Mouse (Mus musculus) embryonic facial prominence, embryonic 12.5 days (tissue): Measurements from ENCODE around the gene Pgm2l1. TPM values are rescaled to one million over a fixed set of nuclear protein-coding genes. Genes with fewer than 3 reads are reported as not detected.

ENCODE experiments used
- ATAC-seq: fragments of 200-750 bp; cut with Nextera tagmentation; 2 replicates; pipeline ENCODE4 v1.8.0; 2017; ENCODE audit not compliant: insufficient number of reproducible peaks, insufficient read depth, low FRiP score, low TSS enrichment
- H3K27ac ChIP-seq: fragments of 300-500 bp; sonication (generic); 2 replicates; pipeline ENCODE4 v1.5.1; 2016; ENCODE audit warnings: mild to moderate bottlenecking
- H3K27me3 ChIP-seq: fragments of 300-500 bp; sonication (generic); 2 replicates; pipeline ENCODE4 v1.6.1; 2016; ENCODE audit warnings: mild to moderate bottlenecking, moderate library complexity
- H3K36me3 ChIP-seq: fragments of 300-500 bp; sonication (generic); 2 replicates; pipeline ENCODE4 v1.6.1; 2016; ENCODE audit warnings: mild to moderate bottlenecking
- H3K4me1 ChIP-seq: fragments of 300-500 bp; sonication (generic); 2 replicates; pipeline ENCODE4 v1.6.1; 2016
- H3K4me2 ChIP-seq: fragments of 300-500 bp; sonication (generic); replicated peaks from 2 replicates; pipeline ENCODE4 v1.6.1; 2016; ENCODE audit warnings: mild to moderate bottlenecking, moderate library complexity
- H3K4me3 ChIP-seq: fragments of 300-500 bp; sonication (generic); 2 replicates; pipeline ENCODE4 v1.5.1; 2016; ENCODE audit warnings: mild to moderate bottlenecking
- H3K9ac ChIP-seq: fragments of 300-500 bp; sonication (generic); 2 replicates; pipeline ENCODE4 v1.6.1; 2016; ENCODE audit warnings: mild to moderate bottlenecking, moderate library complexity
- H3K9me3 ChIP-seq: fragments of 300-500 bp; sonication (generic); 2 replicates; pipeline ENCODE4 v1.6.1; 2016; ENCODE audit warnings: mild to moderate bottlenecking, moderate library complexity
- WGBS: fragments of 180-500 bp; shearing (Covaris S2); methylation state at CpG from one replicate; pipeline ENCODE4 v1.1.7; 2016; 5-methylcytosine and 5-hydroxymethylcytosine counted together
- polyA plus RNA-seq: library from polyadenylated mRNA; unstranded; fragments of >200 nt; fragmentation: Nextera tagmentation; extraction: Ambion mirVana; gene quantifications from 2 replicates; pipeline ENCODE4 v1.2.1, GENCODE M21; 2016

The Pgm2l1 gene
- polyA plus RNA-seq, 1 experiment from 2014 or later, result 6.8 TPM

GRCm38 (mm10) chr7:100272369-100272768 lies 45.2 kb downstream of the Pgm2l1 start:
- ATAC-seq, result no peak
- no peaks in the 10 kb centered on the region for H3K4me1 ChIP-seq
- WGBS, result 94% methylated on average over 8 of the region's 8 CpGs

GRCm38 (mm10) chr7:100274507-100274906 lies 47.3 kb downstream of the Pgm2l1 start:
- Histone ChIP-seq H3K36me3 (peaks cover 5% of the 10 kb centered on the region; the same call in 1 of the 2 replicates), H3K4me1 (no peaks in the 10 kb centered on the region), H3K27me3 (no peaks in the 10 kb centered on the region), H3K27ac (no peak overlapping the region), H3K4me2 (no peak overlapping the region), H3K4me3 (no peak overlapping the region), H3K9me3 (no peaks in the 10 kb centered on the region), H3K9ac (no peak overlapping the region)
- 68% methylated on average over 6 of the region's 6 CpGs for WGBS
- ATAC-seq, result no peak

More at GRCm38 (mm10) chr7:100272369-100272768, 45.2 kb downstream of the Pgm2l1 start:
- Histone ChIP-seq H3K27ac (no peak overlapping the region), H3K36me3 (peaks cover 19% of the 10 kb centered on the region; the same call in 1 of the 2 replicates), H3K27me3 (no peaks in the 10 kb centered on the region), H3K9ac (no peak overlapping the region), H3K9me3 (no peaks in the 10 kb centered on the region), H3K4me2 (no peak overlapping the region), H3K4me3 (no peak overlapping the region)

- Histone ChIP-seq H3K9ac (no peak overlapping the region), H3K27me3 (no peaks in the 10 kb centered on the region), H3K9me3 (no peaks in the 10 kb centered on the region), H3K4me3 (no peak overlapping the region), H3K36me3 (peaks cover 5% of the 10 kb centered on the region; the same call in 1 of the 2 replicates), H3K4me2 (no peak overlapping the region), H3K27ac (no peak overlapping the region), H3K4me1 (no peaks in the 10 kb centered on the region)
- WGBS, result 45% methylated on average over 2 of the region's 2 CpGs
- no peak for ATAC-seq
Measured at GRCm38 (mm10) chr7:100276397-100276796, 49.2 kb downstream of the Pgm2l1 start.

- H3K4me2 ChIP-seq, result no peak overlapping the region
- no peak overlapping the region for H3K4me3 ChIP-seq
- no peak overlapping the region for H3K9ac ChIP-seq
- H3K27ac ChIP-seq, result no peak overlapping the region
- 0 out of 2 replicates have a peak, but pooled peaks cover 3% of the 10 kb centered on the region for H3K4me1 ChIP-seq
- ATAC-seq, result no peak
- no peaks in the 10 kb centered on the region for H3K36me3 ChIP-seq
- 0% methylated on average over 1 of the region's 1 CpGs for WGBS
- H3K9me3 ChIP-seq, result no peaks in the 10 kb centered on the region
- H3K27me3 ChIP-seq, result peaks cover 5% of the 10 kb centered on the region; the same call in 1 of the 2 replicates
Measured at GRCm38 (mm10) chr7:100279803-100280202, 52.6 kb downstream of the Pgm2l1 start.

- 58% methylated on average over 3 of the region's 3 CpGs for WGBS
Measured at GRCm38 (mm10) chr7:100281596-100281995, 54.4 kb downstream of the Pgm2l1 start.

GRCm38 (mm10) chr7:100283298-100283697 lies 56.1 kb downstream of the Pgm2l1 start:
- Histone ChIP-seq H3K27me3 (peaks cover 5% of the 10 kb centered on the region; the same call in 1 of the 2 replicates), H3K4me1 (peaks cover 30% of the 10 kb centered on the region), H3K9me3 (no peaks in the 10 kb centered on the region), H3K9ac (no peak overlapping the region), H3K27ac (no peak overlapping the region), H3K36me3 (no peaks in the 10 kb centered on the region), H3K4me3 (no peak overlapping the region), H3K4me2 (no peak overlapping the region)
- WGBS, result 43% methylated on average over 3 of the region's 3 CpGs
- ATAC-seq, result no peak

More at GRCm38 (mm10) chr7:100281596-100281995, 54.4 kb downstream of the Pgm2l1 start:
- H3K27me3 ChIP-seq, result peaks cover 5% of the 10 kb centered on the region; the same call in 1 of the 2 replicates
- H3K4me2 ChIP-seq, result no peak overlapping the region
- ATAC-seq, result no peak
- no peaks in the 10 kb centered on the region for H3K9me3 ChIP-seq
- H3K4me3 ChIP-seq, result no peak overlapping the region
- H3K9ac ChIP-seq, result no peak overlapping the region
- H3K27ac ChIP-seq, result no peak overlapping the region
- peaks cover 18% of the 10 kb centered on the region for H3K4me1 ChIP-seq
- H3K36me3 ChIP-seq, result no peaks in the 10 kb centered on the region

- H3K27me3 ChIP-seq, result peaks cover 5% of the 10 kb centered on the region; the same call in 1 of the 2 replicates
- no peaks in the 10 kb centered on the region for H3K36me3 ChIP-seq
- peak within 1 kb of the TSS; percentile 99 for H3K27ac ChIP-seq
- under 1% methylated on average over 53 of the region's 53 CpGs for WGBS
- peaks cover 47% of the 10 kb centered on the region for H3K4me1 ChIP-seq
- peak within 1 kb of the TSS; percentile 63 for H3K4me3 ChIP-seq
- no peaks in the 10 kb centered on the region for H3K9me3 ChIP-seq
- peak within 1 kb of the TSS; percentile 89 for H3K9ac ChIP-seq
- no peak for ATAC-seq
- H3K4me2 ChIP-seq, result peak within 1 kb of the TSS; percentile 92
Measured at GRCm38 (mm10) chr7:100285383-100285782, 58.2 kb downstream of the Pgm2l1 start, which contains the start of gene P4ha3. Gene P4ha3 (plus strand): TSS chr7:100285520.

- H3K4me3 ChIP-seq, result no peak overlapping the region
- 6% methylated on average over 7 of the region's 7 CpGs for WGBS
- H3K9me3 ChIP-seq, result no peaks in the 10 kb centered on the region
- peak; percentile 88 for ATAC-seq
- peaks cover 5% of the 10 kb centered on the region; the same call in 1 of the 2 replicates for H3K27me3 ChIP-seq
- H3K4me2 ChIP-seq, result peak overlapping the region; percentile 40
- peaks cover 47% of the 10 kb centered on the region for H3K4me1 ChIP-seq
- peak overlapping the region; percentile 99 for H3K27ac ChIP-seq
- no peak overlapping the region for H3K9ac ChIP-seq
- no peaks in the 10 kb centered on the region for H3K36me3 ChIP-seq
Measured at GRCm38 (mm10) chr7:100287748-100288578, 60.8 kb downstream of the Pgm2l1 start.

GRCm38 (mm10) chr7:100288622-100289021 lies 61.4 kb downstream of the Pgm2l1 start:
- Histone ChIP-seq H3K36me3 (peaks cover 6% of the 10 kb centered on the region), H3K4me3 (peak overlapping the region; percentile 9; the same call in 1 of the 2 replicates), H3K4me2 (peak overlapping the region; percentile 40), H3K27me3 (peaks cover 5% of the 10 kb centered on the region; the same call in 1 of the 2 replicates), H3K9me3 (no peaks in the 10 kb centered on the region), H3K27ac (peak overlapping the region; percentile 99), H3K4me1 (peaks cover 47% of the 10 kb centered on the region), H3K9ac (peak overlapping the region; percentile 17; the same call in 1 of the 2 replicates)
- ATAC-seq, result peak; percentile 75
- 12% methylated on average over 11 of the region's 11 CpGs for WGBS

- Histone ChIP-seq H3K4me3 (no peak overlapping the region), H3K9ac (no peak overlapping the region), H3K27ac (no peak overlapping the region), H3K9me3 (no peaks in the 10 kb centered on the region), H3K36me3 (peaks cover 21% of the 10 kb centered on the region), H3K27me3 (no peaks in the 10 kb centered on the region), H3K4me1 (peaks cover 16% of the 10 kb centered on the region), H3K4me2 (no peak overlapping the region)
- ATAC-seq, result no peak
- WGBS, result 82% methylated on average over 8 of the region's 8 CpGs
Measured at GRCm38 (mm10) chr7:100293546-100293945, 66.4 kb downstream of the Pgm2l1 start.

GRCm38 (mm10) chr7:100295745-100296144 lies 68.6 kb downstream of the Pgm2l1 start:
- Histone ChIP-seq H3K27me3 (no peaks in the 10 kb centered on the region), H3K9me3 (no peaks in the 10 kb centered on the region), H3K9ac (no peak overlapping the region), H3K4me1 (peaks cover 16% of the 10 kb centered on the region), H3K36me3 (peaks cover 21% of the 10 kb centered on the region), H3K27ac (no peak overlapping the region), H3K4me2 (no peak overlapping the region), H3K4me3 (no peak overlapping the region)
- 85% methylated on average over 2 of the region's 2 CpGs for WGBS
- no peak for ATAC-seq

- Histone ChIP-seq H3K27me3 (no peaks in the 10 kb centered on the region), H3K4me3 (no peak overlapping the region), H3K27ac (no peak overlapping the region), H3K9ac (no peak overlapping the region), H3K4me1 (peaks cover 19% of the 10 kb centered on the region), H3K36me3 (peaks cover 21% of the 10 kb centered on the region), H3K4me2 (no peak overlapping the region), H3K9me3 (no peaks in the 10 kb centered on the region)
- no peak for ATAC-seq
- WGBS, result 81% methylated on average over 6 of the region's 6 CpGs
Measured at GRCm38 (mm10) chr7:100296699-100297098, 69.5 kb downstream of the Pgm2l1 start.
